Mouse (Mus musculus): ENCODE measurements around the gene Ralgapa1. TPM values are rescaled to one million over a fixed set of nuclear protein-coding genes. Genes with fewer than 3 reads are reported as not detected.

The Ralgapa1 gene
- total RNA-seq (2017) = 47.1 and 53.3 TPM in 2 replicates

DNA sequence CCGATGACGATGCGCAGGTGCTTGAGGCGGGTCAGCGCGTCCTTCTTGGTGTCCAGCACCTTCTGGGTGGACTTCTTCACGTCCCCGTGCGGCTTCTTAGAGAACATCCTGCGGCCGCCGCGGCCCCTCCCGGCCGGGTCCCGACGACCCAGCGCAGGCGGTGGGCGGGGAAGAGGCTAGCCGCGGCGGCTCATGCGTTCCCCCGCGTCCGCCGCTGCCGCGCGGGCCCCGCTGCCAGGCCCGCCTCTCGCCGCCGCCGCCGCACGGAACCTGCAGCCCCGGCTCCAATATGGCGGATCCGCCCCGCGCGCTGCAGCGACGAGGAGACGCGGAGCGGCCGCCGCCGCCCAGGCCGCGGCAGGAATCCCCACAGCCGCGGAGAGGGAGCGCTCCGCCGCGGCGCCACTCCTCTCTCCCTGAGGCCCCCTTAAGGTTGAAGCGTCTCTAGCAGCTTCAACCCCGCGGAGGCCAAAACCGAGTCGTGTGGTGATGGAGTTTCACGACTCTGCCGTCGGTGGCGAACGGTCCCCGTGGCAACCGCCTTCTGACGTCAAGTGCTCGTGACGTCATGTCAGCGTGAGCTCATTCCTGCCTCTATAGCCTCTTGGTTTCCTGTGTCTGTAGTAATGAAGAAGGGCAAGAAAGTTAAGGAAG is at the start of gene Ralgapa1:
Gene Ralgapa1, minus strand, starts transcription at position 507 of the 654 bp plus-strand sequence.
- ATAC-seq (replicated peaks; ENCODE audit: low read depth, poor library complexity, severe bottlenecking) = peak; percentile 93

DNA sequence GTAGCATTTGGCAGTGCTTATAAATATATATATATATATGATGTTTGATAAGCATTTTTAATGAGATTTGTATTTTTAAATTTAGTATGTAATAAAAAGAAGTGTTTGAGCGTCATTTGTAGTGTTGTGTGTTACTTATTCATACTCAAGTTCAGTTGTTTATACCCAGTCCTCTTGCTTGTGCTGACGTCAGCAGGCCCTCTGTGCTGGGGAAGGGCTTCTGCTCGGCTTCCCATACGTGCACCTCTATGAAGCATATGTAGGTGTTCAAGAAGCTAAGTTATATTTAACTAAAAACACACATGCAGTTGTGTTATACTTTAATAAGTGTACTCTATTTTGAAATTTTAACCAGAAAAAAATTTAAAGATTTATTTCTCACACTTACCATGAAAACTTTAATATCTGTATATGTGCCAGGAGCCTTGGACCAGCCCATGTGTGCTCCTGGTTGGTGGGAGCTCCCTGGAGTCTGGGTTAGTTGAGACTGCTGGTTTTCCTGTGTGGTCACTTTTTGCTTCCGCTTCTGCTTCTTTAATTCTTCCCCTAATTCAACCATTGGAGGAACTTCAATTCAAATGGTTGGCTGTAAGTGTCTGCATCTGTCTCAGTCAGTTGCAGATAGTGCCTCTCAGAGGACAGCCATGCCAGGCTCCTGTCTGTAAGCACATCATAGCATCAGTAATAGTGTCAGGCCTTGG is 48.8 kb upstream of the Ralgapa1 start:
- peak; percentile 98 for ATAC-seq (replicated peaks; ENCODE audit: low read depth, poor library complexity, severe bottlenecking)

DNA sequence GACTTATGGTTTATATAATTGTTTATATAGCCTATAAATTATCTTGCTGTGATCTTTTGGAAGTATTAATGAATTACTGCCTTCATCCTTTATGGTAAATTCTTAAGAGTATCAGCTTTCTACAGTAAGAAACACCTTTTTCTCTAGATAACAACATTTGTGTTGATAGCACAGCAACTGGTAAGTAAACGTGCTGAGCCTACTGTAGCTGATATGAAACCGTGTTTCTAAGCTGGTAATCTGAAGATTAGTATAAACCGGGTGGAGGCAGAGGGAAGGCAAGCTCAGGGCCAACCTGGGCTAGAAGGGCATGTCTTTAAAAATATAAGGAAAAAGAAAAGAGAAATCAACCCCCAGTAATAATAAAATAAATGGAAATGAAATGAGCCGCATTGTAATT is 46.8 kb upstream of the Ralgapa1 start:
- ATAC-seq (replicated peaks; ENCODE audit: low read depth, poor library complexity, severe bottlenecking) = no peak

DNA sequence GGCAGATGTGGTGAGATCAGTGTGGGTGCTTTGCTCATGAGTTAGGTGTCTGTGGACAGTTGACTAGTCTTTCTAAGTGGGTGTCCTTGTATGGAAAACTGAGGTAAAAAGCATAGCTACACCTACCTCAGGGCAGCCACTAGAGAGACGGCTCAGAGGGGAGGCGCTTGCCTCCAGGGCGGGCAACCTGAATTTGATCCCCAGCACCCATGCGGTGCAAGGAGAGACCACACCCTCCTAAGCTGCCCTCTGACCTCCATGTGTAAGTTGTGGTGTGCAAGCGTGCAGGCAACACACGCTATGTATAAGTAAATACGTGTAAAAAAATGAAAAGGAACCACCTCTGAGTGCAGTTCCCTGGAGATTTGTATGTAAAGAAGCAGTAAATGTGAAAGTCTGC is 39.7 kb upstream of the Ralgapa1 start:
- no peak for ATAC-seq (replicated peaks; ENCODE audit: low read depth, poor library complexity, severe bottlenecking)

DNA sequence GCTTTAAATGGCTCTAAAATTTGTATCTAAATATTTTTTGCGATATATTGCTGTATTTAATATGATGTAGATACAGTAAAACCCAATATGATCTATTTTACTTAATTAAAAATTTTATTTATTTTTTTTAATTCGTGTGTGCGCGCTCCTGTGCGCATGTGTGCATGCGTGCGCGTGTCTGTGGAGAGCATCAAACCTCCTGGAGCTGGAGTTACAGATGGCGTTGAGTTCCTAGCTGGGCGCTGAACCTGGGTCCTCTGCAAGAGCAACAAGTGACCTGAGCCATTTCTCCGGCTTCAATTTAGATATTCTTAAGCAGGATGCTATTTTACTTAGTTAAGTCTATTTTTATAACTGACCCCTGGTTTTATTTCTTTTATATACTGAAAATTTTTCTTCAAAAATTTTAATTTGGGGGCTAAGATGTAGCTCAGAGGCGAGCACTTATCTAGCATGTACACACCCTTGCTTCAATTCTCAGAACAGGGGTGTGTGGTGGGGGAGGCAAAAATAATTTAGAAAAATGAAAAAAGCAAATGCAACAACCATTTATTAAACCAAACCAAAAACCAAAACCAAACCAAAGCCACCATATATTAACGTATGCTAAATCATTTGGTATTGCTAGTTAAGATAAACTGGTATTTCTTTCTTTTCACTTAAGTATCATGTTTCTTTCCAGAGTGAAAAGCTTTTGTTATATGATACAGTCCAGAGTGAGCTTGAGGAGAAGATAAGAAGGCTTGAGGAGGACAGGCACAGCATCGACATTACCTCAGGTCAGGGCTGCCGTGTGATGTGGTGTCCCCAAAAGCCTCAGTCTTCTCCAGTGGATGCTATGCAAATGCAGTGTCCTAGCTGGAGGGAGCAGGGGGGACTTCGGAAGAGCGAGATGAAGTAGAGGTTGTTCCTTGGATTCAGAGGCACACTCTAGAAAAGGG is 38.7 kb upstream of the Ralgapa1 start:
- no peak for ATAC-seq (replicated peaks; ENCODE audit: low read depth, poor library complexity, severe bottlenecking)

DNA sequence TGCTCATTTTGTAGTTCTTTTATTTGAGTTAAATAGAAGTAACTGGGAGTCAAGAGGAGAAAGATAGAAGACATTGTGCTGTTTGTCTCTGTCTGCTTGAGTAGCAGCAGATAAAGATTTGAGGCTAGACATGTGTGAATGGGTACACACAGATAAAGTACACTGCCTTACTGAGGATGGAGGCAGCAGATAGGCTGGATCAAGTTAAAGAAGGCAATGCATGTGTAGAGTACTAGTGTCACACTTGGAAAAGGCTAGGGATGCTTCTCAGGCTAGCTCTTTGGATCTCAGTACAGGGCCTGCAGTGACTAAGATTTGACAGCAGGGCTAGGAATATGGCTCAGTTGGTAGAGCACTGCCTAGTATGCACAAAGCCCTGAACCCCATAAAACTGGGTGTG is 29.7 kb upstream of the Ralgapa1 start:
- ATAC-seq (replicated peaks; ENCODE audit: low read depth, poor library complexity, severe bottlenecking) = peak; percentile 57

DNA sequence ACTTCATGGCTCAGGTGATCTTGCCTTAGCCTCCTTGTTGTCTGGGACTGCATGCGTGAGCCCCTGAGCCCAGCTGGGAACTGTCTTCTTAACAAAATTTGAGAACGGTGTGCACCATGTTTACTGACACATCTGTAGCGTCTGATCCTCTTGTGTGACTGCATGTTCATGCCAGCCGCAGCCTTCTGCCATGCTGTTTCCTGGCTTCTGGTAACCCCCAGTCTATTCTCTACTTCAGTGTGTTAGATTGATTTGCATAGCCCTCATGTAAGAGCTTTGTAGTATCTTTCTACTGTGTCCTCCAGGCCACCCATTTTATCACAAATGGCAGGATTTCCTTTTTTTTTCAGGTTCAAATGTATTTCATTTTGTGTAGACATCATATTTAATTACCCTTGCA is 26.9 kb upstream of the Ralgapa1 start:
- no peak for ATAC-seq (replicated peaks; ENCODE audit: low read depth, poor library complexity, severe bottlenecking)

DNA sequence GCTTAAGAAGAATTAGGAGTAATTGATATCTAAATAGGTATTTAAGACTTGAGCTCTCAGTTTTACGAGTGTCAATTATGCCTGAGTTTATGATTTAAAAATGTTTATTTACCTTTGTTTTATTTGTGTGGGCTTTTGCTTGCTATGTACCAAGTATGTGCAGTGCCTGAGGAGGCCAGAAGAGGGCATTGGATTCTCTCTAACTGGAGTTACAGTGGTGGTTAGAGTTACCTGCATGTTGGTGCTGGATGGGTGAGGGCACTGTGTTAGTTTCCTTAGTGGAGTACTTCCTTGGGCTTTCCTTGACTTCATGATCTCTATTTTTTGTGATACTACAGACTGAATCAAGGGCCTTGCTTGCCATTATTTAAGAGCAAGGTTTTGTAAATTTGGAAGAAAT is 25.8 kb upstream of the Ralgapa1 start:
- ATAC-seq (replicated peaks; ENCODE audit: low read depth, poor library complexity, severe bottlenecking) = peak; percentile 83

DNA sequence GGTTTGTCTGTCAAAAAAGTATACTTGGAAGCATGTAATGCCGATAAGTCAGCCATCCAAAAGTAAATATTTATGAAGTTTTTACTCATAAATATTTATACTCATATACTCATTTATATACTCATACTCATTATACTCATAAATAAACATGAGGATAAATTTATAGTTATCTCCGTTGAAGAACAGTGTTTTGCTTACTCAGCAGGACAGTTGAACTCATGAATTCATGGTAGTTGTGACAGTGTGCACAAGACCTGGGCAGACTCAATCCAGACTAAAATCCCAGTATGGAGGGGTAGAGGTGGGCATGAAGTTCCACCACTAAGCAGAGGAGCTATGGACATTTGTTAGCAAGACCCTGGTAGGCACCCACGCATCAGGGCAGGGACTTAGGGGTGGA is 16.5 kb upstream of the Ralgapa1 start:
- ATAC-seq (replicated peaks; ENCODE audit: low read depth, poor library complexity, severe bottlenecking) = no peak

DNA sequence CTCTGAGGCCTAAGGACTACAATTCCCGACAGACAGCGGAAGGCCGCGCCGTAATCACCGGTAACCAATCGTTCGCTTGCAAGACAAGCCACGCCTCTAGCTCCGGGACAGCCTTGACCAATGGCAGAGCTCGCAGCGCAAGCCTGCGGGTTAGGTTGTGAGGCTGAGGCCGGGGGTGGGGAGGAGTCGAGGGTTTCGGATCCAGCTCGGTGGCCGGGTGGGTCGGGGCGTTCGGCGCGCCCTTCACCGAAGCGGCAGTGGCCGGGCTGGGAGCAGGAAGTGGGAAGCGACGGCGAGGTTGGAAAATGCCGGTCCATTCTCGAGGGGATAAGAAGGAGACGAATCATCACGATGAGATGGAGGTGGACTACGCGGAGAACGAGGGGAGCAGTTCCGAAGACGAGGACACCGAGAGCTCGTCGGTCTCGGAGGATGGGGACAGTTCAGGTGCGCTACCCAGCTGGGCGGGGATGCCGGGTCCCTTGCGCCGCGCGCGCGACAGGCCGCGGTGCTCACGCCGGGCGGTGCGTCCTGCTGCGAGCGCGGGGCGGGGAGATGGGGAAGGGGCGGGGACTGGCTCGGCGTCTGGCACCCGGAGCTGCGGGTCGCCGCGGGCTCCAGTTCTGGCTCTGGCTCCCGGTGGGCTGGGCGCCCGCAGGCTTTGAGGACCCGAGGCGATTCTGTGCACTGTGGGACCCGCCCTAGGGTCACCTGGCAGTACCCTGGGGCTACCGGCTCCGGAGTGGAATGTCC is 15.4 kb upstream of the Ralgapa1 start, which contains the start of gene Brms1l:
Gene Brms1l, plus strand, starts transcription at position 126 of the 753 bp plus-strand sequence.
- peak; percentile 97 for ATAC-seq (replicated peaks; ENCODE audit: low read depth, poor library complexity, severe bottlenecking)

DNA sequence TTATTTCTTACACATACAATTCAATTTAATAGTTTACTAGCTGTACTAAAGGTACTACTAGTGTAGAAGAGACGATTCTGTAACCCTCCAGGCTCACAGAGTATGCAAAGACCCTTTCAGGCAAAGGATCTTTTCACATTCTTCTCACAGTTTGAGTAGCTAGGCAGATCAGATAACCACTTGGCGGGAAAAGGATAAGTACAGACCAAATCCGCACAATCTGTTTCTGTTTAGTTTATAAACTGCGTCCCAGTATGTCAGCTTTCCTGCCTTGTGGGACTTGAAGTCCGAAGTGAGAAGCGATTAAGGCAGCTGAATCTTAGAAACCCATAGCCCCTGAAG is 14.9 kb upstream of the Ralgapa1 start:
- no peak for ATAC-seq (replicated peaks; ENCODE audit: low read depth, poor library complexity, severe bottlenecking)

DNA sequence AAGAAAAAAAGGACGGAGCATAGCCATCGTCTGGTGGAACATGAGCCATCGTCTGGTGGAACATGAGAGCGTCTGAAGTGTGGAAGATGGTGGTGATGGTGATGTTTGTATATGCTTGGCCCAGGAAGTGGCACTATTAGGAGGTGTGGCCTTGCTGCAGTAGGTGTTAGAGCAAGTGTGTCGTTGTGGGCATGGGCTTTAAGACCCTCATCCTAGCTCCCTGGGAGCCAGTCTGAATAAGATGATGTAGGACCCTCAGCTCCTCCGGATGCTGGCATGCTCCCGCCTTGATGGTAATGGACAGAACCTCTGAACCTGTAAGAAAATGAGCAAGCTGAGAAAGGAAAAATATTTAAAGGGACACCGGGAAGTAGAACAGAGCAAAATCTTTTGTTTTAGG is 13.9 kb upstream of the Ralgapa1 start:
- ATAC-seq (replicated peaks; ENCODE audit: low read depth, poor library complexity, severe bottlenecking) = no peak

DNA sequence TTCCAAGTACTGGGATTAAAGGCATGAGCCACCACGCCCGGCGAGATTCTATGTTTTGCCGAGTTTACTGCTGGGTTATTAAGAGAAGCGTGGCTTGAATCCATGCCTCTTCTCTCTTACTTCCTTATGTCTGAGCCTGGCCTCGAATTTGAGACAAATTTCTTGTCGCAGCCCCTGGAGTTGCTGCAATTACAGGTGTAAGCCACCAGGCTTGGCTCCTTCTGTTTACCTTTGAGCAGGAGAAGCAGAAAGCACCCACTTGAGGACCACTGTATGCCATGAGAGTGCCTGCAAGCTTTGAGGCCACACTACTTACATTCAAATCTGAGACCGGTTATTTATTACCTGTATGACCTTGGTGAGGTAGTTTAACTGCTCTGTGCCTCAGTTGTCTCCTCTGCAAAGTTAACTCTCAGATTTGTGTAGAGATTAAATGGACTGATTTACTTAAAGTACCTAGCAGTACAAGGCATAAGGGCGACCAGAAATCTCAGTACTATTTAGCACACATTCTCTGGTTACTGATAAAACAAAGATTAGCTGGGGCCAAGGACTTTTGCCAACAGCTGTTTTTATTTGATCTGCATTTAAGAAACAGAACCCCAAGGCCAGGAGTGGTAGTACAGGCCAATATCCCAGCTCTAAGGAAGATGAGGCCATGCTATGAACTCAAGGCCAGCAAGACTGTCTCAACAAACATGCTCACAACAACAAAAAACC is 13.1 kb upstream of the Ralgapa1 start:
- ATAC-seq (replicated peaks; ENCODE audit: low read depth, poor library complexity, severe bottlenecking) = no peak

DNA sequence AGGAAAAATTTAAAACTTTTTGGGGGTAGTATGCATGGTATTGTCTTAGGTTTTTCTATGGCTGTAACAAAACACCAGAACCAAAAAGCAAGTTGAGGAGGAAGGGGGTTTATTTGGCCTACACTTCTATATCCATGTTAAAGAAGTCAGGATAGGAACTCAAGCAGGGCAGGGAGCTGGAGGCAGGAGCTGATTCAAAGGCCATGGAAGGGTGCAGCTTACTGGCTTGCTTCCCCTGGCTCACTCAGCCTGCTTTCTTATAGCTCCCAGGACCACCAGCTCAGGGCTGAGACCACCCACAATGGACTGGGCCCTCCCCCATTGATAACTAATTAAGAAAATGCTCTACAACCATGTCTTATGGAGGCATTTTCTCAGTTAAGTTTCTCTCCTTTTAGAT is 12.0 kb upstream of the Ralgapa1 start:
- ATAC-seq (replicated peaks; ENCODE audit: low read depth, poor library complexity, severe bottlenecking) = no peak

DNA sequence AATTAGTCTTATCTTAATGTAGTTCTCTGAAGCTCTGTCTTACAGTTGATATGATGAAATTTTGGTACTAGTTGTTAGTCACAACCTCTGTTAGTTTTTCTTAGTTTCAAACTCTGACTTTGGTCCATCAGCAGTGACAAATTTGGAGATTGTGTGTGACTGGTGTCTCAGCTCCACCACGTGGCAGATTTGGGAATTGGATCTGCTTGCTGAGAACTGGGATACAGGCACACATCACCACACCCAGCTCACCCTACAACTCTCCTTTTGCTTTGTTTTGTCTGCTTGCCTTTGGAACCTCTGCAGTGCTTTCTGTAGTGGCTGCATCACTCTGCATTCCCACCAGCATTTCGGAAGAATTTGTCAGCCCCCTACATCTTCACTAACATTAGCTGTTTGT is 10.1 kb upstream of the Ralgapa1 start:
- peak; percentile 68 for ATAC-seq (replicated peaks; ENCODE audit: low read depth, poor library complexity, severe bottlenecking)

DNA sequence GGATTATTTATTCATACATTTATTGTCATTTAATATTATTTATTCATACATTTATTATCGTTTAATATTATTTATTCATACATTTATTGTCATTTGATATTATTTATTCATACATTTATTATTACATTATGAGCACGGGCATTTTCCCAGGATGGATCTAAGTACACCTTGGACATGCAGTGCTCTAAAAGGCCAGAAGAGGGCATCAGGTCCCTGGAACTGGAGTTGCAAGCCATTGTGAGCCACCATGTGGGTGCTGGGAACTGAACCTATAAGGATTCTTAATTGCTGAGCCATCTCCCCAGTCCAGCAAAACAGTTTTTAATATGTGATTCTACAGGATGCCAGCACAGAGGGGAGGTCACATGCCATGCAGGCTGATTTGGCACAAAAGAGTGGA is 4.6 kb upstream of the Ralgapa1 start:
- no peak for ATAC-seq (replicated peaks; ENCODE audit: low read depth, poor library complexity, severe bottlenecking)

DNA sequence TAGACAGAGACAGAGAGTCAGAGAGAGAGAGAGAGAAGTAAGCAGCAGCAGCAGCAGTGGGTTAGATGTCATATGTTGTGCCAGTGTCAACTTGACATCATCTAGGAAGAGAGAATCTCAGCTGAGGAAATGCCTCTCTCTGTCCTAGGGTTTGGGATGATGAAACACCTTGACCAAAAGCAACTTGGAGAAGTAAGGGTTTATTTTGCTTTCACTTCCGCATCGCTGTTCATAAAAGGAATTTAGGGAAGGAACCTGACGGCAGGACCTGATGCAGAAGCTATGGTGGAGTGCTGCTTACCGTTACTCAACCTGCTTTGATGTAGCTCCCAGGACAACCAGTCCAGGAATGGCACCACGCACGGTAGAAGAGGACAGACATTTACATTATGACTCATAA is 3.1 kb upstream of the Ralgapa1 start:
- ATAC-seq (replicated peaks; ENCODE audit: low read depth, poor library complexity, severe bottlenecking) = peak; percentile 23

DNA sequence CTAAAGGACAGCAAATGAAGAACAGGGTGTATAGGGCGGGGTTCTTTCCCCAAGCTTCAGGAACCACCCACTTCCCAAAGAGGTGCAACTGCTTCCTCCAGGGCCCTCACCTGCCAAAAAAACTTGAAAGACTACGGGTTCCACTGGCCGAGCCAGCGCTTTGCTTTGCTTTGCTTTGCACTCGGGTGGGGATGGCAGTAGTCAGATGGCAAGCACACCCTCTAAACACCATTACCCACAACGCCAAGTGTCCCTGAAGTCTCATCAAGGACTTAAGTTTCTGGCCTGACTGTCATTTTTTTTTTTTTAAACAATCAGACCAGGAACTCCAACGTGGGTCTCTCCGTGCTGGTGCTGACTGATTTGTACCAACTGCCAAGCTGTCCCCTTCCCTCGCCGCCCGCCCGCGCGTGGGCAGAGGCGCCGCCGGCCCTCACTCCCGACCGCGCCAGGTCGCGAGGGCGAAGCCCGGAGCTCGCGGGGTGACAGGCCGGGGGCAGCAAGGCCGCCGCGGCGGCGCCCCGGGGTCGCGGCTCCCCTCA is 777 bp downstream of the Ralgapa1 start:
- peak; percentile 24 for ATAC-seq (replicated peaks; ENCODE audit: low read depth, poor library complexity, severe bottlenecking)

DNA sequence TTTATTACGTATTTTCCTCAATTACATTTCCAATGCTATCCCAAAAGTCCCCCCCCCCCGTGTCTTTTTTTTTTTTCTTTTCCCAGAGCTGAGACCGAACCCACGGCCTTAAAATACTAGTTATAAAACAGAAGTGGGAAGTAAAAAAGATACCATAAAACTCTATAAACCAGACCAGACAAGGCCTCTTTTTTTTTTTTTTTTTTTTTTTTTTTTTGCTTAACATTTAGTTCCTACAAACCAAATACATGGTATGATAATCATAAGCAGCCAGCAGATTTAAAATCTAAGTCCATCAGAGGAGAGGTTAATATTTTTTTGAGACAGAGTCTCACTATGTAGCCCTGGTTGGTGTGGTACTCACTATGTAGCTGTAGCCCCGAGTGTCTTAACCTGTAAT is 4.5 kb downstream of the Ralgapa1 start:
- no peak for ATAC-seq (replicated peaks; ENCODE audit: low read depth, poor library complexity, severe bottlenecking)

Data from common myeloid progenitor, adult 5-6 weeks (primary cell).